Mouse (Mus musculus): ENCODE results near the gene Slc22a13. TPM values are rescaled to one million over a fixed set of nuclear protein-coding genes. Genes with fewer than 3 reads are reported as not detected.

The Slc22a13 gene
- polyA plus RNA-seq, 1 experiment from 2014 or later = not detected

- Histone ChIP-seq H3K4me2 (replicated peaks) (peak within 1 kb of the TSS; percentile 67), H3K4me1 (0 out of 2 replicates have a peak, but pooled peaks cover 5% of the 10 kb centered on the region), H3K27ac (replicated peaks) (no peak within 1 kb of the TSS), H3K27me3 (peaks cover 20% of the 10 kb centered on the region), H3K4me3 (replicated peaks) (peak within 1 kb of the TSS; percentile 53), H3K9ac (no peak within 1 kb of the TSS), H3K9me3 (replicated peaks) (no peaks in the 10 kb centered on the region), H3K36me3 (no peaks in the 10 kb centered on the region)
- under 1% methylated on average over 64 of the region's 65 CpGs for WGBS
- ATAC-seq (ENCODE audit: insufficient number of reproducible peaks, low FRiP score, low TSS enrichment, low read depth) = peak; percentile 66
Observed at GRCm38 (mm10) chr9:119156278-119157201, 52.4 kb downstream of the Slc22a13 start, which contains the start of gene Acaa1b. Gene Acaa1b (minus strand): TSS chr9:119157093.

GRCm38 (mm10) chr9:119155826-119156225, 53.1 kb downstream of the Slc22a13 start:
- 37% methylated on average over 7 of the region's 7 CpGs for WGBS
- Histone ChIP-seq H3K27ac (replicated peaks) (no peak overlapping the region), H3K36me3 (no peaks in the 10 kb centered on the region), H3K9me3 (replicated peaks) (no peaks in the 10 kb centered on the region), H3K27me3 (peaks cover 20% of the 10 kb centered on the region), H3K4me3 (replicated peaks) (peak overlapping the region; percentile 53), H3K4me2 (replicated peaks) (peak overlapping the region; percentile 67), H3K4me1 (0 out of 2 replicates have a peak, but pooled peaks cover 5% of the 10 kb centered on the region), H3K9ac (no peak overlapping the region)
- no peak for ATAC-seq (ENCODE audit: insufficient number of reproducible peaks, low FRiP score, low TSS enrichment, low read depth)

GRCm38 (mm10) chr9:119155416-119155815, 53.5 kb downstream of the Slc22a13 start:
- Histone ChIP-seq H3K9me3 (replicated peaks) (no peaks in the 10 kb centered on the region), H3K4me3 (replicated peaks) (no peak overlapping the region), H3K27me3 (peaks cover 20% of the 10 kb centered on the region), H3K4me2 (replicated peaks) (no peak overlapping the region), H3K27ac (replicated peaks) (no peak overlapping the region), H3K4me1 (0 out of 2 replicates have a peak, but pooled peaks cover 5% of the 10 kb centered on the region), H3K9ac (no peak overlapping the region), H3K36me3 (no peaks in the 10 kb centered on the region)
- 73% methylated on average over 8 of the region's 8 CpGs for WGBS
- no peak for ATAC-seq (ENCODE audit: insufficient number of reproducible peaks, low FRiP score, low TSS enrichment, low read depth)

GRCm38 (mm10) chr9:119151751-119152150, 57.1 kb downstream of the Slc22a13 start:
- H3K27ac ChIP-seq (replicated peaks) = no peak overlapping the region
- 48% methylated on average over 2 of the region's 2 CpGs for WGBS
- H3K4me2 ChIP-seq (replicated peaks) = no peak overlapping the region
- no peak for ATAC-seq (ENCODE audit: insufficient number of reproducible peaks, low FRiP score, low TSS enrichment, low read depth)
- H3K36me3 ChIP-seq = no peaks in the 10 kb centered on the region
- H3K9me3 ChIP-seq (replicated peaks) = no peaks in the 10 kb centered on the region
- H3K9ac ChIP-seq = no peak overlapping the region
- H3K4me1 ChIP-seq = 0 out of 2 replicates have a peak, but pooled peaks cover 5% of the 10 kb centered on the region
- H3K4me3 ChIP-seq (replicated peaks) = no peak overlapping the region
- peaks cover 20% of the 10 kb centered on the region for H3K27me3 ChIP-seq

- no peak for ATAC-seq (ENCODE audit: insufficient number of reproducible peaks, low FRiP score, low TSS enrichment, low read depth)
Observed at GRCm38 (mm10) chr9:119149601-119150000, 59.3 kb downstream of the Slc22a13 start.

GRCm38 (mm10) chr9:119146098-119146770, 62.7 kb downstream of the Slc22a13 start:
- H3K9me3 ChIP-seq (replicated peaks) = no peaks in the 10 kb centered on the region
- H3K36me3 ChIP-seq = no peaks in the 10 kb centered on the region
- H3K4me2 ChIP-seq (replicated peaks) = no peak overlapping the region
- ATAC-seq (ENCODE audit: insufficient number of reproducible peaks, low FRiP score, low TSS enrichment, low read depth) = no peak
- no peak overlapping the region for H3K27ac ChIP-seq (replicated peaks)
- WGBS = 62% methylated on average over 12 of the region's 13 CpGs
- no peaks in the 10 kb centered on the region for H3K27me3 ChIP-seq
- no peaks in the 10 kb centered on the region for H3K4me1 ChIP-seq
- H3K4me3 ChIP-seq (replicated peaks) = no peak overlapping the region
- H3K9ac ChIP-seq = no peak overlapping the region

More at GRCm38 (mm10) chr9:119149601-119150000, 59.3 kb downstream of the Slc22a13 start:
- Histone ChIP-seq H3K36me3 (no peaks in the 10 kb centered on the region), H3K4me2 (replicated peaks) (no peak overlapping the region), H3K4me1 (no peaks in the 10 kb centered on the region), H3K4me3 (replicated peaks) (no peak overlapping the region), H3K9me3 (replicated peaks) (no peaks in the 10 kb centered on the region), H3K9ac (no peak overlapping the region), H3K27ac (replicated peaks) (no peak overlapping the region), H3K27me3 (no peaks in the 10 kb centered on the region)
- WGBS = 22% methylated on average over 5 of the region's 5 CpGs

GRCm38 (mm10) chr9:119145638-119146037, 63.3 kb downstream of the Slc22a13 start:
- WGBS = 56% methylated on average over 6 of the region's 6 CpGs
- Histone ChIP-seq H3K9ac (no peak overlapping the region), H3K4me1 (no peaks in the 10 kb centered on the region), H3K27ac (replicated peaks) (no peak overlapping the region), H3K4me2 (replicated peaks) (no peak overlapping the region), H3K36me3 (no peaks in the 10 kb centered on the region), H3K9me3 (replicated peaks) (no peaks in the 10 kb centered on the region), H3K4me3 (replicated peaks) (no peak overlapping the region), H3K27me3 (no peaks in the 10 kb centered on the region)
- no peak for ATAC-seq (ENCODE audit: insufficient number of reproducible peaks, low FRiP score, low TSS enrichment, low read depth)

- no peak for ATAC-seq (ENCODE audit: insufficient number of reproducible peaks, low FRiP score, low TSS enrichment, low read depth)
- no peaks in the 10 kb centered on the region for H3K36me3 ChIP-seq
- no peaks in the 10 kb centered on the region for H3K27me3 ChIP-seq
- no peaks in the 10 kb centered on the region for H3K4me1 ChIP-seq
- no peak overlapping the region for H3K27ac ChIP-seq (replicated peaks)
- H3K4me3 ChIP-seq (replicated peaks) = no peak overlapping the region
- WGBS = 51% methylated on average over 10 of the region's 10 CpGs
- no peaks in the 10 kb centered on the region for H3K9me3 ChIP-seq (replicated peaks)
- H3K4me2 ChIP-seq (replicated peaks) = no peak overlapping the region
- H3K9ac ChIP-seq = no peak overlapping the region
Observed at GRCm38 (mm10) chr9:119145137-119145536, 63.8 kb downstream of the Slc22a13 start.

- Histone ChIP-seq H3K9ac (no peak overlapping the region), H3K27me3 (no peaks in the 10 kb centered on the region), H3K27ac (replicated peaks) (no peak overlapping the region), H3K4me3 (replicated peaks) (no peak overlapping the region), H3K4me1 (no peaks in the 10 kb centered on the region), H3K9me3 (replicated peaks) (no peaks in the 10 kb centered on the region), H3K4me2 (replicated peaks) (no peak overlapping the region), H3K36me3 (no peaks in the 10 kb centered on the region)
- no peak for ATAC-seq (ENCODE audit: insufficient number of reproducible peaks, low FRiP score, low TSS enrichment, low read depth)
- WGBS = 84% methylated on average over 8 of the region's 8 CpGs
Observed at GRCm38 (mm10) chr9:119144696-119145095, 64.2 kb downstream of the Slc22a13 start.

GRCm38 (mm10) chr9:119143372-119143771, 65.5 kb downstream of the Slc22a13 start:
- Histone ChIP-seq H3K9ac (no peak overlapping the region), H3K36me3 (no peaks in the 10 kb centered on the region), H3K4me3 (replicated peaks) (no peak overlapping the region), H3K27me3 (no peaks in the 10 kb centered on the region), H3K4me2 (replicated peaks) (no peak overlapping the region), H3K4me1 (no peaks in the 10 kb centered on the region), H3K27ac (replicated peaks) (no peak overlapping the region), H3K9me3 (replicated peaks) (no peaks in the 10 kb centered on the region)
- WGBS = 67% methylated on average over 9 of the region's 9 CpGs
- ATAC-seq (ENCODE audit: insufficient number of reproducible peaks, low FRiP score, low TSS enrichment, low read depth) = no peak
